Mouse (Mus musculus) thymus, adult 2 months (tissue): ENCODE measurements around the gene Cdk5.

Source experiments
- CTCF ChIP-seq: fragments of 200-500 bp; IDR thresholded peaks from 2 replicates; pipeline ENCODE4 v1.5.1; 2012; ENCODE audit warnings: mild to moderate bottlenecking, control low read depth, low read length, moderate library complexity, borderline replicate concordance; ENCODE audit not compliant: control insufficient read depth, poor library complexity, insufficient read depth; ENCODE audit errors: extremely low read depth
- POLR2A ChIP-seq: fragments of 200-500 bp; IDR thresholded peaks from 2 replicates; pipeline ENCODE4 v1.6.1; 2012; ENCODE audit warnings: mild to moderate bottlenecking, low read length, control low read depth, moderate library complexity; ENCODE audit not compliant: control insufficient read depth, poor library complexity, insufficient read depth; ENCODE audit errors: extremely low read depth

- TF ChIP-seq POLR2A = no peak
- no peak for TF ChIP-seq CTCF
These were observed 38.9 kb downstream of the Cdk5 start for GRCm38 (mm10) chr5:24384407-24384806.
